Mouse (Mus musculus): ENCODE measurements at regions not wholly inside any gene's neighbourhood (a gene's known extent, or its start where the extent isn't known, plus 50 kb on each side); places are given as distances from the start of the nearest gene placed in this dataset.

GRCm38 (mm10) chr4:134998928-134999658 is 68.4 kb downstream of the Syf2 start:
- no peaks in the 10 kb centered on the region for H3K36me3 ChIP-seq (ENCODE audit: control insufficient read depth in 1 of 2, insufficient read depth in 2 of 2, low read length in 2 of 2)

GRCm38 (mm10) chr4:135002091-135002925 is 71.6 kb downstream of the Syf2 start:
- no peak overlapping the region for H3K9ac ChIP-seq (ENCODE audit: control insufficient read depth, low read depth, low read length, poor library complexity, severe bottlenecking)

More at GRCm38 (mm10) chr4:134998928-134999658, 68.4 kb downstream of the Syf2 start:
- Histone ChIP-seq H3K9ac (ENCODE audit: control insufficient read depth, low read depth, low read length, poor library complexity, severe bottlenecking) (no peak overlapping the region), H3K4me3 (ENCODE audit: control insufficient read depth in 1 of 2, insufficient read depth in 1 of 2, low read depth in 2 of 2, low read length in 2 of 2) (no peak overlapping the region), H3K79me2 (ENCODE audit: control insufficient read depth, insufficient read depth, low read length, poor library complexity) (no peaks in the 10 kb centered on the region), H3K27me3 (ENCODE audit: control insufficient read depth in 1 of 2, insufficient read depth in 2 of 2, low read length in 2 of 2) (peaks cover 12 to 18% of the 10 kb centered on the region in 2 experiments), H3K9me3 (replicated peaks; ENCODE audit: insufficient read depth, low read length) (no peaks in the 10 kb centered on the region), H3K27ac (ENCODE audit: control insufficient read depth, low read depth, low read length) (no peak overlapping the region), H3K4me1 (ENCODE audit: control insufficient read depth in 1 of 2, insufficient read depth in 2 of 2, low read length in 2 of 2) (peaks cover 0 to 8% of the 10 kb centered on the region in 2 experiments; a peak in 1 of 4 replicates)
- TF ChIP-seq GATA1 (IDR thresholded peaks at IDR 0.05; ENCODE audit: low read depth, low read length) (no peak), EP300 (IDR thresholded peaks at IDR 0.05; ENCODE audit: low read depth in 1 of 2, low read length in 2 of 2) (no peak), MAX (IDR thresholded peaks at IDR 0.05; ENCODE audit: low read length) (no peak), TAL1 (IDR thresholded peaks at IDR 0.05; ENCODE audit: low read length) (no peak), RAD21 (IDR thresholded peaks at IDR 0.05; ENCODE audit: low read depth, low read length) (no peak), POLR2AphosphoS5 (IDR thresholded peaks at IDR 0.05; ENCODE audit: borderline replicate concordance, low read depth, low read length) (no peak), ZNF384 (IDR thresholded peaks at IDR 0.05; ENCODE audit: low read depth, low read length) (no peak), ETS1 (IDR thresholded peaks at IDR 0.05; ENCODE audit: low read depth, low read length) (no peak), NELFE (IDR thresholded peaks at IDR 0.05; ENCODE audit: low read depth, low read length) (no peak), TCF12 (IDR thresholded peaks at IDR 0.05; ENCODE audit: low read depth, low read length) (no peak), ZKSCAN1 (IDR thresholded peaks at IDR 0.05; ENCODE audit: low read depth, low read length) (no peak), KAT2A (conservative IDR thresholded peaks at IDR 0.05; ENCODE audit: low read depth, low read length) (no peak), ELF1 (IDR thresholded peaks at IDR 0.05; ENCODE audit: low read depth, low read length) (no peak)
- no peak for DNase-seq (ENCODE audit: low read depth, low spot score)

More at GRCm38 (mm10) chr4:135002091-135002925, 71.6 kb downstream of the Syf2 start:
- TF ChIP-seq MAFK (IDR thresholded peaks at IDR 0.05; ENCODE audit: borderline replicate concordance, low read depth, low read length), result no peak
- no peak for TF ChIP-seq MAX (IDR thresholded peaks at IDR 0.05; ENCODE audit: low read length)
- no peaks in the 10 kb centered on the region for H3K79me2 ChIP-seq (ENCODE audit: control insufficient read depth, insufficient read depth, low read length, poor library complexity)
- no peak overlapping the region for H3K4me3 ChIP-seq (ENCODE audit: control insufficient read depth in 1 of 2, insufficient read depth in 1 of 2, low read depth in 2 of 2, low read length in 2 of 2)
- H3K9me3 ChIP-seq (replicated peaks; ENCODE audit: insufficient read depth, low read length), result no peaks in the 10 kb centered on the region
- no peak overlapping the region for H3K27ac ChIP-seq (ENCODE audit: control insufficient read depth, low read depth, low read length)
- no peaks in the 10 kb centered on the region for H3K36me3 ChIP-seq (ENCODE audit: control insufficient read depth in 1 of 2, insufficient read depth in 2 of 2, low read length in 2 of 2)
- peaks cover 14 to 15% of the 10 kb centered on the region in 2 experiments for H3K27me3 ChIP-seq (ENCODE audit: control insufficient read depth in 1 of 2, insufficient read depth in 2 of 2, low read length in 2 of 2)
- H3K4me1 ChIP-seq (ENCODE audit: control insufficient read depth in 1 of 2, insufficient read depth in 2 of 2, low read length in 2 of 2), result peaks cover 0 to 8% of the 10 kb centered on the region in 2 experiments; a peak in 1 of 4 replicates
- no peak for DNase-seq (ENCODE audit: low read depth, low spot score)
